Mouse (Mus musculus) urinary bladder, postnatal 14 days (tissue): Measurements from ENCODE around the gene Actr1b.

Experiments
- DNase-seq: peaks from one replicate; pipeline ENCODE4 v3.0.0; 2021; ENCODE audit warnings: low spot score

Gene Actr1b

GRCm38 (mm10) chr1:36714311-36714710 lies at the start of gene Actr1b:
Actr1b (minus strand) TSS chr1:36714422.
- DNase-seq = no peak

- DNase-seq = no peak
Measured at GRCm38 (mm10) chr1:36761568-36761967, 47.3 kb upstream of the Actr1b start, which contains the start of gene Zap70. Zap70 (plus strand) TSS chr1:36761798.

DNA sequence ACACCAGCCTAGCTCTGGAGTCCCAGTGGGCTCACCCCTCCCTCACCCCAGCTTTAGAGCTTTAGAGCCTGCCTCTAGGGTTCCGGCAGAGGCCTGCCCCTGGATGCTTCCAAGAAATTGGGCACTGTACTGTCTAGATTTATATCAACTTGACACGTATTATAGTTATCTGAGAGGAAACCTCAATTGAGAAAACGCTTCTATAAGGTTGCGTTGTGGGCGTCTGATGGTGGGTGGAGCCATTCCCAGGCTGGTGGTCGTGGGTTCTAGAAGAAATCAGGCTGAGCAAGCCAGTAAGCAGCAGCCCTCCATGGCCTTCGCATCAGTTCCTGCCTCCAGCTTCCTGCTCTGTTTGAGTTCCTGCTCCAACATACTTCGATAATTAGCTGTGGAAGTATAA lies 46.8 kb upstream of the Actr1b start:
- DNase-seq = no peak

DNA sequence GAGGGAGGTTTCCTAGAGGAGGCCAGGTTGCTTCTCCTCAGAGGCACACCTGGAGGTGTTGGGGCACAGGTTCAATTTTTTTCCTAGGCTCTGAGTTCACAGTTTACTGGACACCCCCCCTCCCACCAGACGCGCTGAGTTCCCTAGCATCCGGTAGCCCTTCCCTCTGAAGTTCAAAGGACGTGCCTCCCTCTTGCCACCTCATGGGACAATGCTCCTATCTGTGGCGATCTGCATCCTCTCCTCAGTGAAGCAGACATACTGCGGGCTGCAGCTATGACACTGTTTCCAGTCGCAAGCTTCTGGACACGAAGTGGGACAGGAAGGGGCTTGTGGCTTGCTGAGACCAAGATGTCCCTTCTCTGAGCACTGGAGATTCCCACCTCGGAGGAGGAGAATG lies 46.2 kb upstream of the Actr1b start:
- no peak for DNase-seq

- DNase-seq = no peak
Measured at GRCm38 (mm10) chr1:36759076-36759475, 44.9 kb upstream of the Actr1b start.

DNA sequence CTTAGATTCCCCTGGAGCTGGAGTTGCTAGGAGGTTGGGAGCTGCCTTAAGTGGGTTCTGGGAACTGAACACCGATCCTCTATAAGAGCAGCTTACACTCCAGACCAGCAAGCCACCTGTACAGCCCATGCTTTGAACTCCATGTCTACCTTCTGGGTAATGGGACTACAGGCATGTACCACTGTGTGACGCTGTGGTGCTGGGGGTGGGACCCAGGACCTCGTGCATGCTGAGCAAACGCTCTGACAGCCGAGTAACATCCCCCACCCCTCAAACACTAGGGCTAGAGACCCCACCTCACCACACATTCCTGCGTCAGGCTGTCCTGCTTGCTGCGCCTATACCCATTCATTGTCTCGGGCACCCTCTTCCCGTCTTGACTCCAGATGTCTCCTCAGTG lies 44.3 kb upstream of the Actr1b start:
- DNase-seq = no peak

DNA sequence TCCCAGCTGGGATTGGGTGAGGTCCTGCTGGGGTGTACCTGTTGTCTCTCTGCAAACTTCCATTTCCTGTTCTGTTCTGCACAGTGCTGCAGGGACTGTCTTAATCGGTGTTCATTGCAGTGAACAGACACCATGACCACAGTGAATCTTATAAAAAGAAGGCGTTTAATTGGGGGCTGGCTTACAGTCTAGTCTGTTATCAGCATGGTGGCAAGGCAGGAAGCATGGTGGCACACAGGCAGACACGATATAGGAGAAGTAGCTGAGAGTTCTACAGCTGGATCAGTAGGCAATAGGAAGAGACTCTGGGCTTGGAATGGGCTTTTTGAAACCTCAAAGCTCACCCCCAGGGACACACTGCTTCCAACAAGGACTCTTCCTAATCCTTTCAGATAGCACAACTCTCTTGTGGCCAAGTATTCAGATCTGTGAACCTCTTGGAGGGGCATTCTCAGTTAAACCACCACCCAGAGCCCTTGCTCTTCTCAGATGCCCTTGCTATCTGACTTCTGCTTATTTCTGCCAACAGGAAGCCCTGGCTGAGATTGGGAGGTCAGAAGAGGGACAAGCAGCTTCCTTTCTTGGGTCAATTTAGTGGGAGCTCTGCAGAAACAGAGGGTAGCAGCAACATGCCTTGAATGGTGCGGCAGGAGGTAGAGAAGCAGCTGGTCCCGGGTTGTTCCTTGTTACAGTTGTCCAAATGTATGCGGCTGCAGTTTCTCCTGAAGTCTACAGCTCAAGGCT lies 39.9 kb upstream of the Actr1b start:
- no peak for DNase-seq

- no peak for DNase-seq
Measured at GRCm38 (mm10) chr1:36746452-36746851, 32.2 kb upstream of the Actr1b start.

GRCm38 (mm10) chr1:36745661-36746060 lies 31.4 kb upstream of the Actr1b start:
- no peak for DNase-seq

GRCm38 (mm10) chr1:36744268-36744944 lies 30.2 kb upstream of the Actr1b start:
- peak; percentile 74 for DNase-seq

DNA sequence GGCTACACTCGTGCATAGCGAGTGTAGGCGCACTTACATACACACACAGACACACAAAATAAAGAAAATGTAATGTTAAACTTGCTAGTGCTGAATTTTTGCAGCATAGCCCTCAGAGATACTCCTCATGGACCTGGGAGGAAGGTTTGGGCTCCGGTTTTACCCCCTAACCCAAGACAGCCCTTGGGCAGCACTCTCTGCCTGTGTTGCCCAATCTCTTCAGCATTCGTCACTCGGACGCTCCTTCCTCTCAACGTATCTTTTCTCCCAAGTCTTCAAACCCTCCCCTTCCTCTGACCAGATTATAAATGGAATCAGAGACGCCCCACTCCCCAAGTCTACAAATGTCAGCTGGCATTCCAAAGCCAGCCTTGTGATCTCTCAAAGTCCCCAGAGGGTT lies 28.8 kb upstream of the Actr1b start:
- DNase-seq = no peak

- no peak for DNase-seq
Measured at GRCm38 (mm10) chr1:36739231-36739630, 25.0 kb upstream of the Actr1b start.

GRCm38 (mm10) chr1:36737300-36737699 lies 23.1 kb upstream of the Actr1b start:
- DNase-seq = peak; percentile 84

DNA sequence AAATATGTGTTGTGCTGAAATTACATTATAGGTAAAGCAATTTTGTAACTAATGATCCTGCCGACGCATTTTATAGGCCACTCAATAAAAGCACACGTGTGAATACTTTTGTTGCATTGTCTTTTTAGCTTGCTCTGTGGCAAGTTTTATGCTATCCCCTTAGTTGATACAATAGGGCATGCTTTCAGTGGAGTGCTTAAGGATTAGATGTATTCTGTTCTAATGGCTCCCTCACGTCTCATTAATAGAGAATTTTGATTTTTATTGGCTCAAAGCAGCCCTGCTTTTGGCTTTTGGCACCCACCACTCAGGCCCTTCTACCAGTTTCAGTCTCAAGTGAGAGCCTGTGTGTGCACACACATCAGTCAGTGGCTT lies 9.8 kb upstream of the Actr1b start:
- DNase-seq = no peak

DNA sequence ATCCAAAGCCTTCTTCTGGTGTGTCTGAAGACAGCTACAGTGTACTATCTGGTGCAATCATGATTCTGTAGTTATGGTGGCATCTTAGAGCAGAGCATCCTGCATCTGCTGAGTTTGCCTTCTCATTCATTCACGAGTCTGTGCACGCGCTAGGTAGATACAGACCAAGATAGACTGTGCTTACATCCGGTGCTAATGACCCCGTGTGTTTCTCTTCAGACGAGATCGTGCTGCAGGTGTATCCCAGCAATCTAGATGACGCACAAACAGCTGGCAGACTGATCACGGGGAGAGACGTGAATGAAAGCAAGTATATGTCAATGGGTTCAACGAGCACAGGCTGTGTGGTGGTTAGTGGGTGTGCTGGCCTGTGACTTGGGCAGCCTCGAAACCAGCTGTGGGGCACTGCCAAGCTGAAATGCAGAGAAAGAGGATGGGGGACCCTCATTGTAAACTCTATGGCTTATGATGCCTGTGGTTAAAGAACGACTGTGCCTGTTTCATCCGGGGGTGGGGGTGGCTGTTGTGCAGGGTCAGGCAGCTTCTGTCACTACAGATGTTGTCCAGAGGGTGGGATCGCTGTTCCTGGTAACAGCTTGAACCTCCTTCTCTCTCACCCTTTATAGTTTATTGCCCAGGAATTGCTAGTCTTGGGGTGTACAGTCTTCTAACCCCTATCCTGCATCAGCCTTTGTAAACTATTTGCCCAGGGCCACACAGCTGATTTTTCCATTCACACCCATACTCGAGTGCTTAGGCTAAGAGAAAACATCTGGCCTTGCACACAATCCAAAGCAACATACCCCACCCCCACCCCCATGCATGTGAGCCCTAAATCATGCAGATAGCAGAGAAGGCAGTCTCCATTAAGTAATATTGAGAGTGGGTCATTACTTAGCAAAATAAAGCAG lies 9.2 kb upstream of the Actr1b start:
- DNase-seq = no peak

GRCm38 (mm10) chr1:36718786-36719185 lies 4.6 kb upstream of the Actr1b start:
- DNase-seq = no peak

DNA sequence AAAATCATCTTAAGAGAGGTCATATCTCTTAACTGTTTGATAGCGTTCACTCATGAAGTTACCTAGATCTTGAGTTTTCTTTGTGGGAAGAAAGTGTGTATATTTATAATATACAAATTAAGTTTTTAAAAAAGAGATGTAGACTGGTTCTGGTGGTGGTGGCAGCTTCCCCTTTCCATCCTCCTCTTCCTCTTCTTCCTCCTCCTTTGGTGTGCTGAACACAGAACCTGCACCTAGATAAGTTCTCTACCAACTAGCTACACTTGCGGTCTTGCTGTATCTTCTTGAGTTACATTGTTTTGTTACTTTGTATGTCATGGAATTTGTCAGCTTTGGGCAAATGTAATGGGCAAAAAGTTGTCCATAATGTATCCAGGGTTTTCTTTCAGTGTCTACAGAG lies 3.1 kb downstream of the Actr1b start:
- no peak for DNase-seq

- peak; percentile 99 for DNase-seq
Measured at GRCm38 (mm10) chr1:36709854-36710280, 4.4 kb downstream of the Actr1b start, which contains the start of gene 4933424G06Rik. 4933424G06Rik (plus strand) TSS chr1:36710149.

DNA sequence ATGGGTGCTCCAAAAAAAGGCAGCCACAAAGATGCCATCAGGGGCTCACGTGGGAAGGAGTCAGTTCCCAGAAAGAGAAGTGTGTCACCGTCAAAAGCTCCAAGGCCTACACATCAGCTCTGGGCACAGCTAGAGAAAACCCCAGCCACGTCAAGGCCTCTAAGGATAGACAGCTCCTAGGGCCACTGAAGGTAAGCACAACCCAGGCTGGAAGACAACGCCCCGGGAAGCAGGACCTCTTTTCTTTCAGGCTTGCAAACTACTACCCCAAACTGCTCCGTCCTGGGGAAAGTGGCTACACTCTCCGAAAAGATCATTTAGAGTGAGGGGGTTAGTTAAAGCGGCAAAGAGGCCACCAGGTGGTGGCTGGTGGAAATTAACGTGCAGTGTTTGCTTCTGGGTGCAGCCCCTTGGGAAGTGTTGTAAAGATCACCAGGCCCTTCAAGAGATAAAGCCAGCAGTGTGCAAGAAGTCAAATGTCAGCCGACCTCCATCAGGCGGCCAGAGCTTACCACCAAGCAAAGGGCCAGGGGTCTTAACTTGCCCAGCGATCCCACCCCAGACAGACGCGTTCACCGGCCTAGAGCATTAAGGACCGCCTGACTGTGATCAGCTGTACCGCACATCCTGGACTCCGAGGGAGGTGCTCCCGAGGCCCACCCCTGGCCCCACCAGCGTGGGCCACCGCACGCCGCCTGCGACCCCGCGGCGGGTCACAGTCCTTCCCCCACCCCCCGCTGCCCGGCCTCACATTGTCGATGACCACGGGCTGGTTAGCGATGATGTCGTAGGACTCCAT lies 5.0 kb downstream of the Actr1b start:
- peak; percentile 14 for DNase-seq

- DNase-seq = no peak
Measured at GRCm38 (mm10) chr1:36708626-36709025, 5.6 kb downstream of the Actr1b start.

GRCm38 (mm10) chr1:36707797-36708196 lies 6.4 kb downstream of the Actr1b start:
- no peak for DNase-seq

DNA sequence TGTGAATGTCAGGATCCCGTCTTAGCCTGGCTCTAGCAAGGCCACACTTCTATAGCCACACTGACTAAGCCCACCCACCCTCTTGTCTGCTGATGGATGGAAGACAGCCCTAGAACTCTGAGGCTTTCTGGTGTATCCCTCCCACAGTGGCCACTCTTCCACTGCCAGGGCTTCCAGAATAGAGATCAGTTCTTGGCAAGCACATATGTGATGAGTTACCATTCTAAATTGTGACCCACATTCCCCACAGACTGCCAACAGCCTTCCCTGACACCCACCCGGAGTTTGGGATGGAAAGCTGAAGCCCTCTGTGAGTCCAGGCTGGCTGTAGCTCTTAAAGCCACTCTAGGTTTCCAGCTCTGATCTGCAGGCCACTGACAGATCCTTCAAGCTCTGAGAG lies 7.1 kb downstream of the Actr1b start:
- DNase-seq = no peak
